Mouse (Mus musculus): ENCODE results near the gene Zfp758.
"Not testable (repeated sequence)": the region's sequence is repeated elsewhere in the genome, so short reads cannot be mapped to it uniquely, and the experiment has no call there.

GRCm38 (mm10) chr17:22314730-22315226 is 46.5 kb upstream of the Zfp758 start, which contains the start of gene CT030661.1:
- not testable (repeated sequence) for TF ChIP-seq CTCF, EP300 (IDR thresholded peaks at IDR 0.05; ENCODE audit: low read depth)
